Mouse (Mus musculus) spleen, adult 2 months (tissue): ENCODE results near the gene Acacb. TPM values are rescaled to one million over a fixed set of nuclear protein-coding genes. Genes with fewer than 3 reads are reported as not detected.

ENCODE experiments used
- DNase-seq, 2 experiments: peaks; one replicate each; pipeline versions ENCODE4 v3.0.0 to v3.0.0-alpha.2; 2012 to 2021; ENCODE audit warnings: low spot score in 2 of 2, low read depth in 1 of 2
- H3K27ac ChIP-seq: fragments of 200-500 bp; 2 replicates; pipeline ENCODE4 v1.5.1; 2012; ENCODE audit warnings: low read length, inconsistent platforms; ENCODE audit not compliant: insufficient read depth
- H3K27me3 ChIP-seq: fragments of 200-500 bp; 2 replicates; pipeline ENCODE4 v1.6.1; 2012; ENCODE audit warnings: mild to moderate bottlenecking, moderate library complexity, low read length, inconsistent platforms; ENCODE audit not compliant: control insufficient read depth, insufficient read depth
- H3K36me3 ChIP-seq: fragments of 200-500 bp; 2 replicates; pipeline ENCODE4 v1.6.1; 2012; ENCODE audit warnings: mild to moderate bottlenecking, low read length, inconsistent platforms; ENCODE audit not compliant: control insufficient read depth, insufficient read depth
- H3K4me1 ChIP-seq: fragments of 200-500 bp; 2 replicates; pipeline ENCODE4 v1.6.1; 2011; ENCODE audit warnings: inconsistent platforms; ENCODE audit not compliant: control insufficient read depth, insufficient read depth, insufficient read length
- H3K4me3 ChIP-seq: fragments of 200-500 bp; 2 replicates; pipeline ENCODE4 v1.5.1; 2011; ENCODE audit warnings: mild to moderate bottlenecking, inconsistent platforms; ENCODE audit not compliant: insufficient read depth, insufficient read length; ENCODE audit errors: extremely low read depth
- CTCF ChIP-seq: fragments of 200-500 bp; IDR thresholded peaks from 2 replicates; pipeline ENCODE4 v1.5.1; 2011; ENCODE audit warnings: mild to moderate bottlenecking, inconsistent platforms; ENCODE audit not compliant: insufficient read depth, insufficient read length, insufficient replicate concordance; ENCODE audit errors: extremely low read depth
- POLR2A ChIP-seq: fragments of 200-500 bp; IDR thresholded peaks from 2 replicates; pipeline ENCODE4 v1.6.1; 2011; ENCODE audit warnings: low read depth, low read length, inconsistent platforms
- WGBS: fragments of 180-500 bp; shearing (Covaris S2); methylation state at CpG from one replicate; pipeline ENCODE4 v1.1.7; 2018; 5-methylcytosine and 5-hydroxymethylcytosine counted together
- polyA plus RNA-seq: library from polyadenylated mRNA; depleted of rRNA; stranded (reverse); fragments of >200 nt; gene quantifications from 2 replicates; pipeline ENCODE4 v1.2.3, GENCODE M21; 2012; rRNA removed

The Acacb gene
- polyA plus RNA-seq, 1 experiment = 9.3 TPM

GRCm38 (mm10) chr5:114299156-114299855 is 153.0 kb downstream of the Acacb start:
- 90% methylated on average over 22 of the region's 22 CpGs for WGBS
- Histone ChIP-seq H3K27ac (no peak overlapping the region), H3K27me3 (no peaks in the 10 kb centered on the region), H3K4me1 (no peaks in the 10 kb centered on the region), H3K4me3 (no peak overlapping the region), H3K36me3 (no peaks in the 10 kb centered on the region)
- DNase-seq = no peak
- no peak for TF ChIP-seq POLR2A
- TF ChIP-seq CTCF = no peak

- H3K27me3 ChIP-seq = no peaks in the 10 kb centered on the region
- no peak for DNase-seq
- WGBS = 83% methylated on average over 24 of the region's 24 CpGs
- H3K36me3 ChIP-seq = no peaks in the 10 kb centered on the region
- H3K4me1 ChIP-seq = no peaks in the 10 kb centered on the region
- no peak overlapping the region for H3K27ac ChIP-seq
- TF ChIP-seq POLR2A (no peak), CTCF (no peak)
- H3K4me3 ChIP-seq = no peak overlapping the region
These were observed 153.7 kb downstream of the Acacb start for GRCm38 (mm10) chr5:114299883-114300610.

Other genes with a start within 250 kb of the Acacb start
- gene Coro1c, start 237.8 kb upstream of the Acacb start, polyA plus RNA-seq = 37.9 and 38.3 TPM in 2 replicates
- gene Ssh1, start 152.6 kb upstream of the Acacb start, polyA plus RNA-seq = 16.4 and 18.9 TPM in 2 replicates
- 0.12 and 0.26 TPM in 2 replicates for gene Dao, start 142.8 kb upstream of the Acacb start, polyA plus RNA-seq
- 13.3 and 14.0 TPM in 2 replicates for gene Usp30, start 81.1 kb upstream of the Acacb start, polyA plus RNA-seq
- gene Svop, start 55.0 kb upstream of the Acacb start, polyA plus RNA-seq = not detected in 2 replicates
- 9.0 and 9.8 TPM in 2 replicates for gene Alkbh2, start 18.3 kb upstream of the Acacb start, polyA plus RNA-seq
- 5.7 and 8.8 TPM in 2 replicates for gene Ung, start 16.1 kb upstream of the Acacb start, polyA plus RNA-seq
- not detected in 2 replicates for gene Foxn4, start 127.3 kb downstream of the Acacb start, polyA plus RNA-seq
- 1.2 and 1.7 TPM in 2 replicates for gene Myo1h, start 142.6 kb downstream of the Acacb start, polyA plus RNA-seq
- gene Kctd10, start 234.0 kb downstream of the Acacb start, polyA plus RNA-seq = 64.4 and 76.5 TPM in 2 replicates
- gene Ube3b, start 234.1 kb downstream of the Acacb start, polyA plus RNA-seq = 44.4 and 53.1 TPM in 2 replicates